Mouse (Mus musculus): Measurements from ENCODE around the gene Kri1.
"Not testable (repeated sequence)": the region's sequence is repeated elsewhere in the genome, so short reads cannot be mapped to it uniquely, and the experiment has no call there.

Gene Kri1

GRCm38 (mm10) chr9:21314367-21315140, 26.8 kb upstream of the Kri1 start:
- no peak for DNase-seq

- DNase-seq = peak; percentile 76 to 77
These were observed 25.6 kb upstream of the Kri1 start for GRCm38 (mm10) chr9:21313394-21313793.

GRCm38 (mm10) chr9:21312134-21312533, 24.4 kb upstream of the Kri1 start, which contains the start of gene Ap1m2:
TSS of gene Ap1m2 (minus strand) at chr9:21312337.
- DNase-seq = no peak

GRCm38 (mm10) chr9:21311695-21312094, 23.9 kb upstream of the Kri1 start:
- no peak for DNase-seq

DNA sequence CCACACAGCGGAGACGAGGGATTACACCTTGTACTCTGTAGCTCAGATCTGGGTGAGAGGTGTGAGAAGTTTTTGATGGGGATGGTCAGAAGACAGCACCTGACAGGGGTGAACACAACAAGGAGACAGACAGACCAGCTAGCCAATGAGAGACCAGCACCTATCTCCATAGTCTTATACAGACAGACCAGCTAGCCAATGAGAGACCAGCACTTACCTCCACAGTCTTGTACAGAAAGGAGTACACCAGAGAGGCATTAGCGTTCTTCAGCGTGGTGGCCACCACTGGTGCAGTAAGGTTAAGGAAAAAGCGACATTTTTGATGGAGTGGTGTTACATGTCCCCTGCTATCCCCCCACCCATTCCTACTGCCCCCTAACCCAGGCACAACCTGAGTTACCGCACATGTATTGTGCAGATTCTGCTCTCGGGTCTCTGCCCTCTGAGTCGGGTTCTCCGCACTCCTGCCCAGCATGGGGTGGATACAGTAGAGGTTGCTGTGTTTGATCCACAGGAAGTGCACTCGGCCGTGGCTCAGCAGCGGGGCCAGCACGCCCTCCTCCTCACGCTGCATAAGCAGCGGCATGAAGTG, 21.5 kb upstream of the Kri1 start:
- no peak for DNase-seq

- no peak for DNase-seq
These were observed 17.3 kb upstream of the Kri1 start for GRCm38 (mm10) chr9:21305065-21305464.

DNA sequence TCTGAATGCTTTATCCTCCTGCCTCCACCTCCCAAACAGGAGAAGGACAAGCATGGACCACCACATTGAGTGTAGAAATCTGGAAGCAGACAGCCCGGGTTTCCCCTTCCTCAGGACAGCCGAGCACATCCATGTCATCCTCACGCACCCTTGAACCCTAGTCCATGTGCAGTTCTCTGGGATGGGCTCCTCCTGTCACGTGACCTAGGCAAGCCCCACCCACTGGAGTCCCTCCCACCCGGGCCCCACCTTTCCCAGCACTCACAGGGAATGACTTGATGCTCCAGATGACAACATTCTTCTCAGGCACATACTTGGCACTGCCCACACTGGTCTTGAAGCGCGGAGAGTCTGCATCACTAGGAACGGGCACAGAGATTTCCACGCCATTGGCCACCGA, 11.2 kb upstream of the Kri1 start:
- DNase-seq = no peak

- DNase-seq = no peak
These were observed 4.5 kb upstream of the Kri1 start for GRCm38 (mm10) chr9:21292271-21292670.

GRCm38 (mm10) chr9:21291868-21292267, 4.1 kb upstream of the Kri1 start:
- DNase-seq = not testable (repeated sequence)

DNA sequence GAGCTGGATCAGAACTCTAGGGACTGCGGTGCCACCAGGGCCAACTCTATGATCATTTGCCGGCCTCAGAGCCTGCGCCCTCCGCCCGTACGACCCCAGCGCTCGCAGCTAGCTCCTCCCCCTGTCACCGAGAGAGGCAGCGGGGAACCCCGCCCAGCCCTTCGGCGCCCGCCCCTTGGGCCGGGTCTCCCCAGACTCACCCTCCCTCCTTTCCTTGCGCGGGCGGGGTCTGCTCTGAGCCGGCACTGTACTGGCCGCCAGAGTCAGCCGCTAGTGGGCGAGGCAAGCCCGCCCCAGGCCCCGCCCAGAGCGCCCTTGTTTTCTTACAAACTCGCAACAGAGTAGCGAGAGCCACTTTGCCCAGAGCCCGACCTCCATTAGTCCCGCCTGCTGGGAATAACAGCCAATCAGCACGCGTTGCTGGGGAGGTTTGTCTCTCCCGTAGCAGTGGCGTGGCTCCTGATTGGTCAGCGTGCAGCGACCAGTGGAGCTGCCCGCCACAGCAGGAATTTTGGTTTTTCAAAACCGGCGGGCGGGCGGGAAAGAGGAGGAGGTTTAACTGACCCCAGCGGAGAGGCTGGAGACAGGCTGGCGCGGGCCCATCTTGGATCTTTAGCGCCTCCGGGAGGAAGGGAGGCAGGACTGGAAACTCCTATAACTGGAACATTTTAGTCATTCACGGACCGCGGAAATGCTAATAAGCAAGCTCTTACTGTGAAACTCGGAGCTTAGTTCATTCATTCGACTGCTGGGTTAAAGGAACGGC, 3.4 kb upstream of the Kri1 start, which contains the start of gene Cdkn2d:
Cdkn2d (minus strand) TSS at position 386 of the 766 bp plus-strand sequence.
- peak; percentile 100 for DNase-seq

DNA sequence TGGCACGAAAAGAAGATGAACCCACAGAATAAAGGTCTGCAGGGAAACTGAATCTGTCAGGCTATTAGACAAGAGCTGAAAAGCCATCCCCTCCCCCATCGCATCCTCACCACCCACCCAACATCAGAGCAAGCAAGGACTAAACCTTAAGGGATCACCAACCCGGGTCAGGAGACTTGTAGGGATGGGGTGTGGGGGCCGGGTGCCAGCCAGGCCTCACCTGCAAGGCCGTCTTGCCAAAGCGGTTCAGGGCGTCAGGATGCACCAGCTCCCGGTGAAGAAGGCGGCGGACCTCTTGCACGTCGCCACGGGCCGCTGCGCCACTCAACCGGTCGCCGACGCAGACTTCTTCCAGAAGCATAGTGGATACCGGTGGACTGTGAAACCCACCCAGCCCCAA, 2.8 kb upstream of the Kri1 start:
- no peak for DNase-seq

GRCm38 (mm10) chr9:21289337-21289671, 1.5 kb upstream of the Kri1 start:
- no peak for DNase-seq

DNA sequence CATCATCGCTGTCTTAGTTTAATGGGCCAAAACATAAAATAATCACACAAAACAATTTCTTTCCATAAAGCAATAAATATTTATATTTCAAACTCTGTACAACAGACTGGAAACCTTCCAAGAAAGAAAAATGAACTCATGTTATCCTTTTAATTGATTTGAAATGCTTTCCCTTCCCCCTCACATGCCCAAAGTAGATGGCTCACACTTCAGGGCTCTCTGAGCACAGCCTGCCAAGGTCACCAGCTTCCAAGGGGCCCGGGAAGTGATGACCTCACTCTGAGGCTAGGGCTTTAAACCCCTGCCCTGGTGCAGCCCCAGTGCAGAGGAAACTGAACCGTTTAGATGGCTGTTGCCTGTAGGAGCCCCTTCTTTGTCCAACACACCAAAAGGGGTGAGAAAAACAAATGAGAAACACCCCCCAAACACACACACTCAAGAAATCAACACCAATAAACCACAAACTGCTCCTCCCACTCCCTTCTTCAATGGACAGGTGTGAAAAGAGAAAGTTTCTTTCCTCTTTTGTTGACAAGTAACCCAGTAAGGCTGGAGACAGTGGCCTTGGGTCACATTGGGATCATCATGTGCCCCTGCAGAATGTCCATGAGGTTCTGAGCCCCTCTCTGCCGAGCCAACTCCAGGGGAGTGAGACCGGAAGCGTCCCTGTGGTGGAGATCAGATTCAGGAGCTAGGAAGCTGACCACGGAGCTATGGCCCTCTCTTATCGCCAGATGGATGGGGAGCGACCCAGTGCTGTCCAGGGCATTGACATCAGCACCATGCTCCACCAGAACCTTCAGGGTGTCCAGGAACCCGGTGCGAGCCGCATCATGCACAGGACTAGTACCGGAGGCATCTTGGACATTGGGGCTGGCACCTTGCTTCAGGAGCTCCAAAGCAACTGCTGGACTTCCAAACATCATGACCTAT, 901 bp upstream of the Kri1 start:
- DNase-seq = peak in 1 of 2 experiments; percentile 69

- no peak for DNase-seq
These were observed 1.0 kb downstream of the Kri1 start for GRCm38 (mm10) chr9:21286753-21287152.

GRCm38 (mm10) chr9:21283994-21284393, 3.8 kb downstream of the Kri1 start:
- no peak for DNase-seq

DNA sequence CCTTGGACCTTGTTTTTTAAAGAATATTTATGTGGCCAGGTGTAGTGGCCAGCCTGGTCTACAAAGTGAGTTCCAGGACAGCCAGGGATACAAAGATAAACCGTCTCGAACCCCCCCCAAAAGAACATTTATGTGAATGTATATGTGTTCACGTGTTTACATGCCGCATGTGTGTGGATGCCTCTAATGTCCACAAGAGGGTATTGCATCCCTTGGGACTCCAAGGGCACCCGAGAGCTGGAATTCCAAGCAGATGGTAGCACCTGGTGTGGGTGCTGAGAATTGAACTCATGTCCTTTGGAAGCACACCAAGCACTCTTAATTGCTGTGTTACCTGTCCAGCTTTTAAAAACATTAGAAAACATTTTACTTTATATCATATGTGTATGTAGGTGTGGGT, 4.2 kb downstream of the Kri1 start:
- no peak for DNase-seq

GRCm38 (mm10) chr9:21277776-21278175, 10.0 kb downstream of the Kri1 start:
- no peak for DNase-seq

- no peak for DNase-seq
These were observed 11.5 kb downstream of the Kri1 start for GRCm38 (mm10) chr9:21276307-21276706.

GRCm38 (mm10) chr9:21275727-21276126, 12.0 kb downstream of the Kri1 start:
- DNase-seq = no peak

DNA sequence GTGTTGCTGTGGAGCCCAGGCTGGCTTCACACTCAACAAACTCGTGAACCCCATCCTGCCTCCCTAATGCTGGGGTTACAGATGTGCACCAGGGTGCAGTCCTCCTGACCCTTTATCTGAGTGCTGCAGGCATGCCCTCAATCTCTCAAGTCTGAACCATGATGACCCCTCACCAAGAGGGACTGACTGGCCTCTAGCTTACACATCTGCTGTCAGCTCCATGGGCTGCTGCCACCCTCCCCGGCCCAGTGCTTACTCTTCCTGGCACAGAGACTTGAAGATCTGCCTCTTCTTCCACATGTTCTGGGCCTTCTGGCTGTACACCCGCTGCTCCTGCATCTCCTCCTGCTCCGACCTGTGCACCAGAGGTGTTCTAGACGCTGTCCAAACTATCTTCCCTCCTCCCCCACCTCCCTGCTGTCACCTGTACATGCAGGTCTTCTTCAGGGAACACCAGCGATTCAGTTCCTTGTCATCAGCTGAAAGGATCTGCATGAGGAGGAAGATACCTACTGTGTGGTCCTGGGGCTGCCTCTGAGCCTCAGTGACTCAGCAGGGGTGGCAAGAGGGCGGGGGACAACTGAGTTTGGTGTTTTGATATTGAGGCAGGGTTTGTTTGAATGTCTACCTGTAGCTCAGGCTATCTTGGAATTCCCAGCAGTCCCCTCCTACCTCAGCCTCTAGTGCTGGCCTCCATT, 12.6 kb downstream of the Kri1 start:
- no peak for DNase-seq

- no peak for DNase-seq
These were observed 13.4 kb downstream of the Kri1 start for GRCm38 (mm10) chr9:21274336-21274735.

All from thymus, adult 18-20 months (tissue).